Mouse (Mus musculus) MEL (cell line): ENCODE data around the gene Trappc6a. TPM values are rescaled to one million over a fixed set of nuclear protein-coding genes. Genes with fewer than 3 reads are reported as not detected.

Source experiments
- DNase-seq: peaks from one replicate; pipeline ENCODE4 v3.0.0; 2011; ENCODE audit warnings: low read depth, low spot score
- H3K27ac ChIP-seq: 2 replicates; pipeline ENCODE4 v1.5.1; 2012; ENCODE audit warnings: low read depth, mild to moderate bottlenecking, control low read depth, low read length, moderate library complexity; ENCODE audit not compliant: control insufficient read depth
- H3K27me3 ChIP-seq, 2 experiments: fragments of 150-350 bp in 1 of 2; sonication (generic) in 1 of 2; 2 replicates each; pipeline ENCODE4 v1.6.1; 2012; ENCODE audit warnings: low read length in 2 of 2, mild to moderate bottlenecking in 2 of 2, improper control_type of control experiment in 1 of 2, moderate library complexity in 1 of 2; ENCODE audit not compliant: insufficient read depth in 2 of 2, control insufficient read depth in 1 of 2
- H3K36me3 ChIP-seq, 2 experiments: 2 replicates each; pipeline ENCODE4 v1.6.1; 2012 to 2014; ENCODE audit warnings: low read length in 2 of 2, improper control_type of control experiment in 1 of 2, inconsistent platforms in 1 of 2, mild to moderate bottlenecking in 1 of 2; ENCODE audit not compliant: insufficient read depth in 2 of 2, control insufficient read depth in 1 of 2
- H3K4me1 ChIP-seq, 2 experiments: fragments of 150-350 bp in 1 of 2; sonication (generic) in 1 of 2; 2 replicates each; pipeline ENCODE4 v1.6.1; 2012; ENCODE audit warnings: low read length in 2 of 2, improper control_type of control experiment in 1 of 2, mild to moderate bottlenecking in 1 of 2; ENCODE audit not compliant: insufficient read depth in 2 of 2, control insufficient read depth in 1 of 2
- H3K4me3 ChIP-seq, 2 experiments: fragments of 150-350 bp in 1 of 2; sonication (generic) in 1 of 2; 2 replicates each; pipeline ENCODE4 v1.5.1; 2012; ENCODE audit warnings: low read depth in 2 of 2, low read length in 2 of 2, mild to moderate bottlenecking in 2 of 2, moderate library complexity in 2 of 2, control low read depth in 1 of 2, improper control_type of control experiment in 1 of 2; ENCODE audit not compliant: control insufficient read depth in 1 of 2, insufficient read depth in 1 of 2
- H3K79me2 ChIP-seq: 2 replicates; pipeline ENCODE4 v1.6.1; 2012; ENCODE audit warnings: mild to moderate bottlenecking, low read length, moderate library complexity; ENCODE audit not compliant: control insufficient read depth, poor library complexity, insufficient read depth
- H3K9ac ChIP-seq: 2 replicates; pipeline ENCODE4 v1.6.1; 2012; ENCODE audit warnings: low read depth, mild to moderate bottlenecking, control low read depth, low read length, moderate library complexity; ENCODE audit not compliant: control insufficient read depth, poor library complexity, severe bottlenecking
- H3K9me3 ChIP-seq: fragments of 150-350 bp; sonication (generic); replicated peaks from 2 replicates; pipeline ENCODE4 v1.6.1; 2012; ENCODE audit warnings: mild to moderate bottlenecking, low read length, improper control_type of control experiment, moderate library complexity; ENCODE audit not compliant: insufficient read depth
- BHLHE40 ChIP-seq: IDR thresholded peaks from 2 replicates; pipeline ENCODE4 v1.6.1; 2012; ENCODE audit warnings: low read depth, mild to moderate bottlenecking, inconsistent platforms, low read length, improper control_type of control experiment, borderline replicate concordance
- CHD2 ChIP-seq: IDR thresholded peaks from 2 replicates; pipeline ENCODE4 v1.6.1; 2011; ENCODE audit warnings: low read length, improper control_type of control experiment
- E2F4 ChIP-seq: IDR thresholded peaks from 2 replicates; pipeline ENCODE4 v1.6.1; 2011; ENCODE audit warnings: low read depth, low read length, improper control_type of control experiment, borderline replicate concordance
- EP300 ChIP-seq, 2 experiments: IDR thresholded peaks; 2 replicates each; pipeline ENCODE4 v1.6.1; 2011; ENCODE audit warnings: improper control_type of control experiment in 2 of 2, low read length in 2 of 2, low read depth in 1 of 2, mild to moderate bottlenecking in 1 of 2
- ETS1 ChIP-seq: IDR thresholded peaks from 2 replicates; pipeline ENCODE4 v1.6.1; 2012; ENCODE audit warnings: low read depth, mild to moderate bottlenecking, inconsistent platforms, low read length, improper control_type of control experiment, moderate library complexity
- GABPA ChIP-seq: IDR thresholded peaks from 2 replicates; pipeline ENCODE4 v1.6.1; 2012; ENCODE audit warnings: low read depth, mild to moderate bottlenecking, inconsistent platforms, low read length, improper control_type of control experiment, moderate library complexity
- GATA1 ChIP-seq: IDR thresholded peaks from 2 replicates; pipeline ENCODE4 v1.6.1; 2011; ENCODE audit warnings: low read depth, low read length, improper control_type of control experiment
- JUND ChIP-seq: IDR thresholded peaks from 2 replicates; pipeline ENCODE4 v1.6.1; 2011; ENCODE audit warnings: low read depth, mild to moderate bottlenecking, improper control_type of control experiment, low read length
- MAFK ChIP-seq: IDR thresholded peaks from 2 replicates; pipeline ENCODE4 v1.6.1; 2011; ENCODE audit warnings: low read depth, mild to moderate bottlenecking, low read length, improper control_type of control experiment, borderline replicate concordance
- MAX ChIP-seq: IDR thresholded peaks from 2 replicates; pipeline ENCODE4 v1.6.1; 2011; ENCODE audit warnings: low read length, improper control_type of control experiment
- MEF2A ChIP-seq: IDR thresholded peaks from 2 replicates; pipeline ENCODE4 v1.6.1; 2014; ENCODE audit warnings: low read depth, mild to moderate bottlenecking, inconsistent platforms, low read length, improper control_type of control experiment; ENCODE audit not compliant: poor library complexity, insufficient replicate concordance, severe bottlenecking; ENCODE audit errors: extremely low read depth
- MYB ChIP-seq: IDR thresholded peaks from 2 replicates; pipeline ENCODE4 v1.6.1; 2011; ENCODE audit warnings: mild to moderate bottlenecking, low read depth, low read length, improper control_type of control experiment
- MYC ChIP-seq: IDR thresholded peaks from 2 replicates; pipeline ENCODE4 v1.6.1; 2011; ENCODE audit warnings: low read depth, mild to moderate bottlenecking, low read length, improper control_type of control experiment, moderate library complexity
- NELFE ChIP-seq: IDR thresholded peaks from 2 replicates; pipeline ENCODE4 v1.6.1; 2011; ENCODE audit warnings: low read depth, low read length, improper control_type of control experiment
- POLR2A ChIP-seq, 2 experiments: IDR thresholded peaks; 2 replicates each; pipeline ENCODE4 v1.6.1; 2011 to 2012; ENCODE audit warnings: low read length in 2 of 2, mild to moderate bottlenecking in 2 of 2, control low read depth in 1 of 2, improper control_type of control experiment in 1 of 2, low read depth in 1 of 2, moderate library complexity in 1 of 2; ENCODE audit not compliant: control insufficient read depth in 1 of 2, insufficient read depth in 1 of 2, poor library complexity in 1 of 2
- POLR2AphosphoS2 ChIP-seq: IDR thresholded peaks from 2 replicates; pipeline ENCODE4 v1.6.1; 2011; ENCODE audit warnings: low read length, improper control_type of control experiment
- RAD21 ChIP-seq: IDR thresholded peaks from 2 replicates; pipeline ENCODE4 v1.6.1; 2011; ENCODE audit warnings: mild to moderate bottlenecking, low read depth, low read length, improper control_type of control experiment
- SIN3A ChIP-seq: IDR thresholded peaks from 2 replicates; pipeline ENCODE4 v1.6.1; 2012; ENCODE audit warnings: low read length, improper control_type of control experiment, inconsistent platforms
- SMC3 ChIP-seq: IDR thresholded peaks from 2 replicates; pipeline ENCODE4 v1.6.1; 2011; ENCODE audit warnings: low read depth, low read length, improper control_type of control experiment
- TAL1 ChIP-seq: IDR thresholded peaks from 2 replicates; pipeline ENCODE4 v1.6.1; 2012; ENCODE audit warnings: mild to moderate bottlenecking, inconsistent platforms, low read length, moderate library complexity, mixed read lengths
- TCF12 ChIP-seq: IDR thresholded peaks from 2 replicates; pipeline ENCODE4 v1.6.1; 2014; ENCODE audit warnings: low read depth, mild to moderate bottlenecking, inconsistent platforms, low read length, improper control_type of control experiment, moderate library complexity
- UBTF ChIP-seq: IDR thresholded peaks from 2 replicates; pipeline ENCODE4 v1.6.1; 2012; ENCODE audit warnings: low read depth, mild to moderate bottlenecking, inconsistent platforms, low read length, improper control_type of control experiment, moderate library complexity, borderline replicate concordance; ENCODE audit not compliant: insufficient read depth
- USF1 ChIP-seq: IDR thresholded peaks from 2 replicates; pipeline ENCODE4 v1.6.1; 2014; ENCODE audit warnings: low read depth, mild to moderate bottlenecking, inconsistent platforms, low read length, improper control_type of control experiment, moderate library complexity
- USF2 ChIP-seq, 2 experiments: IDR thresholded peaks; 2 replicates each; pipeline ENCODE4 v1.6.1; 2011 to 2012; ENCODE audit warnings: improper control_type of control experiment in 2 of 2, low read length in 2 of 2, borderline replicate concordance in 1 of 2, inconsistent platforms in 1 of 2, low read depth in 1 of 2, mild to moderate bottlenecking in 1 of 2; ENCODE audit not compliant: insufficient read depth in 1 of 2
- ZKSCAN1 ChIP-seq: IDR thresholded peaks from 2 replicates; pipeline ENCODE4 v1.6.1; 2012; ENCODE audit warnings: low read depth, mild to moderate bottlenecking, inconsistent platforms, low read length, improper control_type of control experiment, moderate library complexity
- ZMIZ1 ChIP-seq: IDR thresholded peaks from 2 replicates; pipeline ENCODE4 v1.6.1; 2012; ENCODE audit warnings: low read depth, mild to moderate bottlenecking, inconsistent platforms, low read length, improper control_type of control experiment, moderate library complexity
- ZNF384 ChIP-seq: IDR thresholded peaks from 2 replicates; pipeline ENCODE4 v1.6.1; 2012; ENCODE audit warnings: low read depth, mild to moderate bottlenecking, inconsistent platforms, low read length, improper control_type of control experiment
- polyA plus RNA-seq, 2 experiments: library from polyadenylated mRNA; stranded (reverse) in 1 of 2; unstranded in 1 of 2; fragments of >175 nt in 1 of 2; fragments of >200 nt in 1 of 2; gene quantifications; 2 replicates each; pipeline versions ENCODE4 v1.2.1 to v1.2.4; 2012; ENCODE audit warnings: low replicate concordance in 2 of 2, low read depth in 1 of 2; ENCODE audit not compliant: insufficient read length in 2 of 2, insufficient read depth in 1 of 2, missing spikeins in 1 of 2
- total RNA-seq: library from RNA; depleted of rRNA; stranded (reverse); fragments of 300-350 nt; gene quantifications from 2 replicates; pipeline ENCODE4 v1.2.3, GENCODE M21; 2012

Trappc6a gene
- total and polyA plus RNA-seq, 3 experiments: 82.8 to 88.2 TPM; not detected in 1

DNA sequence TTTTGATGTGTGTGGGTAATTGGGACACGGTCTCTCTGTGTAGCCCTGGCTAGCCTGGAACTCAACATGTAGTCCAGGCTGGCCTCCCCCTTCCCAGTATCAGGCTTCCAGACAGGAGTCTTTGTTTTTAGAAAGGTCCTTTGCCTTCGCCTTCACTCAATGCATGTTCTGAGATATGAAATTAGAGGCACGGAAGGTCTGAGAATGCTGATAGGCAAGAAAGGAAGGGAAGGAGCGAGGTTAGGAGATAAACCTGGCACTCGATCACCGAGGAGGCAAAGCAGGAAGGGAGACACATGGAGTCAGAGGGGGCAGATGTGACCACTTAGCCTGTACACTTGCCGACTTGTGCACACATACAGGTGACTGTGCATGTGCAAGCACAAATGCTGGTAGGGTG, 21.6 kb upstream of the Trappc6a start:
- H3K27me3 ChIP-seq: no peaks in the 10 kb centered on the region

DNA sequence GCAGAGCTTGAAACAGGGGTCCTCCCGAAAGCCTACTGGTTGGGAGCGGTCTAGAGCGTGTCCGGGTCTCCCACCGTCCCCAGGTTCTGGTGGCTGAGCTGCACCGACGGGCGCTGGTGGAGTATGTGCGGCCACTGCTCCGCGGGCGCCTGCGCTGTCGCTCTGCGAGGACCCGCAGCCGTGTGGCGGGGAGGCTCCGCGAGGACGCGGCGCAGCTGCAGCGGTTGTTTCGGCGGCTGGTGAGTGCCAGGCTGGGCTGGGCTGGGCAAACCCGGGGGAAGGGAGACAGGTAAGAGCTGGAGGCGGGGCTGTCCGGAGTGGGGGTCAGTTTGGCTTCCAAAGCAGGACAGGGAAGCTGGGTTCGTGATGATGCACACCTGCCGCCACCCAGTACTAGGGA, 18.7 kb upstream of the Trappc6a start:
- no peak for DNase-seq
- H3K27ac ChIP-seq: no peak overlapping the region
- H3K9me3 ChIP-seq: no peaks in the 10 kb centered on the region
- no peaks in the 10 kb centered on the region for H3K79me2 ChIP-seq
- no peaks in the 10 kb centered on the region for H3K27me3 ChIP-seq
- H3K36me3 ChIP-seq: no peaks in the 10 kb centered on the region
- no peak overlapping the region for H3K4me3 ChIP-seq
- H3K4me1 ChIP-seq: peaks cover 0 to under 1% of the 10 kb centered on the region in 2 experiments; a peak in 1 of 4 replicates
- no peak overlapping the region for H3K9ac ChIP-seq
- TF ChIP-seq E2F4: no peak
- TF ChIP-seq SMC3: no peak
- TF ChIP-seq POLR2A (IDR thresholded peaks at IDR 0.05; ENCODE audit: control insufficient read depth in 1 of 2, insufficient read depth in 1 of 2, low read depth in 1 of 2, low read length in 2 of 2, poor library complexity in 1 of 2): no peak
- TF ChIP-seq GABPA: no peak
- no peak for TF ChIP-seq MAX

More for the DNA sequence above, 21.6 kb upstream of the Trappc6a start:
- Histone ChIP-seq H3K27ac (no peak overlapping the region), H3K4me3 (no peak overlapping the region), H3K9ac (no peak overlapping the region), H3K4me1 (no peaks in the 10 kb centered on the region), H3K36me3 (no peaks in the 10 kb centered on the region), H3K9me3 (no peaks in the 10 kb centered on the region), H3K79me2 (no peaks in the 10 kb centered on the region)
- TF ChIP-seq EP300 (IDR thresholded peaks at IDR 0.05; ENCODE audit: low read depth in 1 of 2, low read length in 2 of 2) (peak in 1 of 2 experiments; percentile 15; a peak in 1 of 4 replicates), CHD2 (no peak), GABPA (no peak), RAD21 (no peak), ZMIZ1 (no peak), USF1 (no peak), USF2 (IDR thresholded peaks at IDR 0.05; ENCODE audit: borderline replicate concordance in 1 of 2, insufficient read depth in 1 of 2, low read depth in 1 of 2, low read length in 2 of 2) (no peak), ETS1 (no peak), POLR2AphosphoS2 (no peak), SMC3 (no peak), SIN3A (no peak), MYC (no peak), GATA1 (0 out of 2 replicates have a peak, but pooled peaks have one; percentile 13), BHLHE40 (no peak), TCF12 (0 out of 2 replicates have a peak, but pooled peaks have one; percentile 11), TAL1 (no peak), JUND (no peak), MAX (no peak), MEF2A (no peak), UBTF (no peak), MAFK (no peak), E2F4 (no peak), ZNF384 (no peak), NELFE (no peak), MYB (no peak), ZKSCAN1 (no peak)
- peak; percentile 30 for DNase-seq
